Mouse (Mus musculus) lung, postnatal 36 days (tissue): ENCODE measurements around the gene Bcl11b.

Experiments
- DNase-seq: peaks from one replicate; pipeline ENCODE4 v3.0.0; 2022; ENCODE audit warnings: mixed read lengths

Gene Bcl11b

DNA sequence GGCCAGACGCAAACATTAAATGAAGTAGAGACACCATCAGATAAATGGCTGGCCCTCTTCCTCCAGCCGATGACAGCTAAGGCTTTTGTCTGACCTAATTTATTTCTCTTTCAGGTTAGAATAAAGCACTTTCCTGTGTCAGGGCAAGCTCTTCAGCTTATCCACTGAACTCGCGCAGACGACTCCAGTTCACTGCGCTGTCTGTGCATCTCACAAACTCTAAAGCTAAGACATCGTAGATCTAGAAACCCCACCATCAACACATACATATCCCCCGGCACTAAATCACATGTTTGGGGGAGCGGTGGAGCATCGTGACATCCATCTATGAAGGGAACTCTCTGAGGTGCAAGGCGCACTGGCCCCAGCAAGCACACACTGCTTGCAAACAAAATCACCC, 5.5 kb downstream of the Bcl11b start:
- DNase-seq = no peak

- DNase-seq = no peak
Measured at GRCm38 (mm10) chr12:107997241-107997640, 6.2 kb downstream of the Bcl11b start.

GRCm38 (mm10) chr12:107996773-107997172, 6.6 kb downstream of the Bcl11b start:
- DNase-seq = no peak

GRCm38 (mm10) chr12:107996216-107996615, 7.2 kb downstream of the Bcl11b start:
- DNase-seq = no peak

DNA sequence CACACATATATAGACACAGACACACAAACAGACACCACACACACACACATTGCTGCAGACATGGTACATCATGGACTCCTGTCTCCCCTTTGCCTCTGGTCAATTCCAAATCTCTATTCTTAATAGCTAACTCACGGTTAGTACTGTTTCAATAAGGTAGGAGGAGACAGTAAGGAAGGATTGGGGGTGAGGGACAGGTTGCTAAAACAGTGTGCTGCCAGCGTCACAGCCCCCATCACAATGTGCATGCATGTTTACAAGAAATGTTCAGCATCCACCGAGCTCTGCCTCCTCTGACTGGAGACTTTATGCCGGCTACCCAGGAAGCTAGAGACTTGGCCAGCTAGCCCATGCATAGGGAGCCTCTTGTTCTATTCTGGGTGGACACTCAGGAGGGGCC, 9.0 kb downstream of the Bcl11b start:
- no peak for DNase-seq

DNA sequence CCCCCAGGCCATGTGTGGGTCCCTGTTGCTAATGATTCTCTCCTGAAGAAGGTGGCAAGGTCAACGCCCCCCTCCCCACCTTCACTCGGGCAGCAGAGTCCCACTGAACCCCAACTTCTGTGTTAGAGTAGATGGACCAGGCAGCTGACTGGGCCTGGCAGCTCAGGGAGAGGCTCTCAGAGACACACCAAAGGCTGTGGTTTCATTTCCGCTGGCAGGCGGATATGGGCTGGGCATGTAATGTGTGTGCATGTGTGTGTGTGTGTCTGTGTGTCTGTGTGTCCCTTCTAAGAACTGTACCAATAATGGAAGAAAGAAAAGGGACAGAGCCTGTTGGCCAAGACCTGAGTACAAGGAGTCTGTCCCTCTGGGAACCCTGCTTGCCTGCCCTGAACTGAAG, 10.4 kb downstream of the Bcl11b start:
- peak; percentile 21 for DNase-seq

- no peak for DNase-seq
Measured at GRCm38 (mm10) chr12:107991191-107991590, 12.2 kb downstream of the Bcl11b start.

DNA sequence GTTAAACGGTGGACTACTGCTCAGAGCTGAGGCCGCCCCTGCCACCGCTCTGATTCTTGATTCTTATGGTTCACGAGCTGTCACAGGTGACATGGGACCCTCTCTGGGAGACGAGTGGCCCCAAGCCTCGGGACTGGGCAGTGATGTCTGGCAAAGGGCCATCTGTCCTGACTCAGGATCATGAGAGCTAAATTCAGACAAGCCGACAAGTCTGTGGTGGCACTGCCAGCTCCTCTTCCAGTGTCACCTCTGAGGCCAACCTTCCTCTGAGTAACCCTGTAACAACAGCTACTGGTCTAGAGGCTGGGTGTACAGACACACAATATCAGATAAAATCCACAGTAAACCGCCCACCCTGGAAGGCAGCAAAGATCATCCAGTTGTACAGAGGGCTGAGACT, 20.2 kb downstream of the Bcl11b start:
- DNase-seq = no peak

GRCm38 (mm10) chr12:107982306-107982705, 21.1 kb downstream of the Bcl11b start:
- DNase-seq = no peak

DNA sequence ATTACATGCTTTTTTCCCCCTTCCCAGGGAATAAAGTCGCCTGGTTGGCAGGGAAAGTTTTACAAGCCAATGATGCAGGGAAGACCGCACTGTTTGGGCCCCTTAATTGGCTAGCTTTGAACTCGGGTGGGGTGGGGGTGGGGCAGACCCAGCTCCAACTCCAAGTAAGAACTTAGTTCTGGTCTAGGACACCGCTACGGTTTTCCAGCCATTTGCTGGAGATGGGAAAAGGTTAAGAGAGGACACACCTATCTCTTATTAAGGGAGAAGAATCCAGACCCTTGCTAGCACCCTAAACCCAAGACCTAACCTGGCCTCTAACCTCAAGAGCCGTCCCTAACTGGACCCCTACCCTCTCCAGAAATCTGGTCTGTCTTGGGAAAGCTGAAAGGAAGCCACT, 22.2 kb downstream of the Bcl11b start:
- no peak for DNase-seq

DNA sequence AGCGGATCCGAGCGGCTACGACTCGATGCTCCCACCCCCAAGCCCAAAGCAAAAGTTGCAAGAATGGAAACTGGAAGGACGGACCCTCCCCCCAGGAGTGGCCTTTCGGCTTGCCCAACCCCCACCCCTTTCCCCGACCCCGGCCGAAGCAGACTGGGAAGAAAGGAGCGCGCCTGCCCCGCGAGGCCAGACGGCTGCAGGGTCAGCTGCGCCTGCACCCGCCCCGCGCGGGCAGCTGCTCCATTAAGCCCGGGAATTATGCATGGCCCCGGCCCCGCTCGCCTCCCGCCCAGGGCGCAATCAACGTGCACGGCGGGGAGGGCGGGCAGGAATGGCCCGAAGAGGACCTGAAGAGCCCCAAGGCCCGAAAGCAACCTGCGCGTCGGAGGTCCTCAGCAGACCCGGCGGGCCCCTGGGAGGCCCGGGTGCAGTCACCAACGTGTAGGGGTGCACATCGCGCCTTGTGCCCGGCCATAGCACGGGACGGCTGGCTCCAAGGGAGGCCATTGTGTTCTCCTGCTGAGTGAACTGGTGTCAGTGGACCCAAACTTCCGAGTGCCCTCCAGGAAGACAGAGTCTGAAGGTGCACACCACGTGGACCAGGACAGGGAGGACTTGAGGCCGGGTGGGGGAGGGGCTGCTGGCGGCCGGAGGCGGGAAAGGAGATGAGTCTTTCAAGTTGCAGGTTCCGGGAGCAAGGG, 23.0 kb downstream of the Bcl11b start:
- DNase-seq = no peak

GRCm38 (mm10) chr12:107979710-107980260, 23.6 kb downstream of the Bcl11b start:
- peak; percentile 40 for DNase-seq

GRCm38 (mm10) chr12:107978736-107979255, 24.6 kb downstream of the Bcl11b start:
- DNase-seq = no peak

DNA sequence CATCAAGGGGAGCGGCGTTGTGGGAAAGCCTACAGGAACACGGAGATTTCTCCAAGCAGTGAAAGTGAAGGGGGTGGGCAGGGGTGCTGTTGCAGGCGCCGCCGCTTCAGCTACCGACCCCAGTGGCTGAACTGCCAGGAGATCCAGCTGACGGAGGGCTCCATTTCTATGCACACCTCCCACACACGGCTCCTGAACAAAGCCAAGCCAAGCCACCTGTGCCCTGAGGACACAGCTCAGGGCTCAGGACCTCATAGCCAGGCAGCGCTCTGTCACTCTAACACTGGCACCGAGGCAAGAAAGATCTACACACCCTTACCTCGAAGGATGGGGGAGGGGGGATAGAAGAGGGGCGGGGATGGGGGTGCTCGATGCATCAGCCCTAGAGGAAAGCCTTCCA, 25.3 kb downstream of the Bcl11b start:
- no peak for DNase-seq

- DNase-seq = no peak
Measured at GRCm38 (mm10) chr12:107977534-107977933, 25.9 kb downstream of the Bcl11b start.

GRCm38 (mm10) chr12:107977086-107977485, 26.3 kb downstream of the Bcl11b start:
- no peak for DNase-seq

GRCm38 (mm10) chr12:107976571-107977001, 26.8 kb downstream of the Bcl11b start:
- DNase-seq = no peak

- no peak for DNase-seq
Measured at GRCm38 (mm10) chr12:107975897-107976570, 27.4 kb downstream of the Bcl11b start.

DNA sequence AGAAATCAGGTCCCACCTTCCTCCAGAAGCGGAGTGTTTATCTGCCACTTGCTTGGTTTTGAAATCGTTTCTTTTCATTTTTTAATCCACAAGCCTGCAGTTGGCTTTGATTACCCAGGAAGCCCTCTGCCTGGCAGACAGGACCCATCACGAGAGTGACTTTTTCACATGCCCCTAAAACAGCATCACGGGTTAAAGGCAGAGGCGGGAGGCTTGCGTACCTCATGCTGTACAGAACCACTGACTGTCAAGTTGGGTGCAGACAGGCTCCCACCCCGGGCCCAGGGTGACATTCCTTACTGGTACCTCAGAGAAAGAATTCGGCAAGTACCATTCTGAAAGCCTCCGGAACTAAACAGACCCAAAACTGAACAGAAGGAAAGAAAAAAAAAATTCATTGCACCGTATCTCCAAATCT, 27.9 kb downstream of the Bcl11b start:
- DNase-seq = no peak

DNA sequence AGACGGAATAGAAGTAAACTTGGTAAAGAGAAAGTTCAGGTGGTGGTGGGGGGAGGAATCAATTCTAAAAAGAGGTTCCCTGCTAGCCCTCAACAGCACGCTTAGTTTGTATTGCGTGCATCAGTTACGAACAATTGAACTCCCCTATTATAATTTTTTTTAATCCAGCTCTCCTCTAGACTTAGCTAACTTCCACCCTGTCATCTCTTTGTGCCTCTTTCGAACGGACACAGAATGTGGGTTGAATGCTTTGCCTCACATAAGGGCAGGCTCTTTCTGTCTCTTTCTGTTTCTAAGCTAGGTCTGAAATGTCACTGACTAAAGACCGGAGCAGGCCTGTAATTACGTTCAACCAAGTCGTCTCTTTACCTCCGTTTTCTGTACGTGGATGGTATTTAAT, 28.9 kb downstream of the Bcl11b start:
- DNase-seq = no peak

DNA sequence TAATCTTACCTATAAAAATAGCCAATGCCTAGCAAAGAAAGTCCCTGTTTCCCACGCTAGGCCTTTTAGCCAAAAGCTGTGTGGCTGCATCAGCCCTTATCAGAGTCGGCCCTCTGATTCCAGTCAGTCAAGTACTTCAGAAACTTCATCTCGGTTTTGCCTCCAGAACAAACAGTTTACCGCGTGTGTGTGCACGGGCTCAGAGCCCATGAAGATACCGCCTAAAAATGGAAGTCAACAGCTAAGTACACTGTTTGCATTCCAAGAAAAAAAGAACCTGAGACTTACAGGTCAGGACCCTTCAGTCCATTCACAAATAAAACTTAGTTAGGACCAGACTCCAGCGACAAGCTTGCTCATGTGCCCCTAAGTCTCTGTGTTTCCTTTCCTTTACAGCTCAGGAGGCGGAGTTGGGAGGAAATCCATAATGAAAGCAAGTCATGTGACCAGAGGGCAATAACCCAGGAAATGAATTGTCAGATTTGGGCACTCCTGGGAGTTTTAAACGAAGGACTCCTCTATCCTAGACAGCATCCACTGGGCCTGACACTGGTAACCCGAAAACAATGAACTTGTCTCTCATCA, 29.8 kb downstream of the Bcl11b start:
- peak; percentile 20 for DNase-seq

- no peak for DNase-seq
Measured at GRCm38 (mm10) chr12:107971081-107971780, 32.2 kb downstream of the Bcl11b start.

GRCm38 (mm10) chr12:107970637-107971036, 32.8 kb downstream of the Bcl11b start:
- DNase-seq = no peak
